Mouse (Mus musculus) liver, embryonic 13.5 days (tissue): Measurements from ENCODE around the gene Rnf141. TPM values are rescaled to one million over a fixed set of nuclear protein-coding genes. Genes with fewer than 3 reads are reported as not detected.

Experiments used
- ATAC-seq: fragments of 200-750 bp; cut with Nextera tagmentation; 2 replicates; pipeline ENCODE4 v1.8.0; 2017; ENCODE audit warnings: low read depth, mild to moderate bottlenecking, moderate number of reproducible peaks, moderate library complexity
- DNase-seq: peaks from one replicate; pipeline ENCODE4 v3.0.0; 2022
- H3K27ac ChIP-seq: fragments of 300-500 bp; sonication (generic); 2 replicates; pipeline ENCODE4 v1.5.1; 2015; ENCODE audit warnings: moderate library complexity, mild to moderate bottlenecking, inconsistent platforms
- H3K27me3 ChIP-seq: fragments of 300-500 bp; sonication (generic); 2 replicates; pipeline ENCODE4 v1.6.1; 2015; ENCODE audit warnings: mild to moderate bottlenecking, inconsistent platforms
- H3K36me3 ChIP-seq: fragments of 300-500 bp; sonication (generic); 2 replicates; pipeline ENCODE4 v1.6.1; 2015; ENCODE audit warnings: mild to moderate bottlenecking, inconsistent platforms
- H3K4me1 ChIP-seq: fragments of 300-500 bp; sonication (generic); replicated peaks from 2 replicates; pipeline ENCODE4 v1.6.1; 2015; ENCODE audit warnings: inconsistent platforms
- H3K4me2 ChIP-seq: fragments of 300-500 bp; sonication (generic); 2 replicates; pipeline ENCODE4 v1.6.1; 2015; ENCODE audit warnings: inconsistent platforms, mild to moderate bottlenecking, moderate library complexity
- H3K4me3 ChIP-seq: fragments of 300-500 bp; sonication (generic); replicated peaks from 2 replicates; pipeline ENCODE4 v1.5.1; 2015; ENCODE audit warnings: mild to moderate bottlenecking, inconsistent platforms
- H3K9ac ChIP-seq: fragments of 300-500 bp; sonication (generic); 2 replicates; pipeline ENCODE4 v1.6.1; 2015; ENCODE audit warnings: mild to moderate bottlenecking, inconsistent platforms
- H3K9me3 ChIP-seq: fragments of 300-500 bp; sonication (generic); replicated peaks from 2 replicates; pipeline ENCODE4 v1.6.1; 2016; ENCODE audit warnings: inconsistent platforms
- WGBS: fragments of 180-500 bp; shearing (Covaris S2); methylation state at CpG from one replicate; pipeline ENCODE4 v1.1.7; 2015; ENCODE audit not compliant: insufficient replicate concordance; 5-methylcytosine and 5-hydroxymethylcytosine counted together
- polyA plus RNA-seq: library from polyadenylated mRNA; unstranded; fragments of >200 nt; fragmentation: Nextera tagmentation; extraction: Ambion mirVana; gene quantifications from 2 replicates; pipeline ENCODE4 v1.2.1, GENCODE M21; 2015

Gene Rnf141
- polyA plus RNA-seq, 1 experiment from 2014 or later: 24.0 TPM

GRCm38 (mm10) chr7:110811529-110811928, 32.7 kb downstream of the Rnf141 start:
- Histone ChIP-seq H3K36me3 (peaks cover 89% of the 10 kb centered on the region), H3K9ac (no peak overlapping the region), H3K4me1 (peaks cover 13% of the 10 kb centered on the region), H3K27ac (no peak overlapping the region), H3K27me3 (no peaks in the 10 kb centered on the region), H3K4me3 (no peak overlapping the region), H3K4me2 (no peak overlapping the region), H3K9me3 (no peaks in the 10 kb centered on the region)
- 76% methylated on average over 5 of the region's 5 CpGs for WGBS
- DNase-seq: no peak
- no peak for ATAC-seq

DNA sequence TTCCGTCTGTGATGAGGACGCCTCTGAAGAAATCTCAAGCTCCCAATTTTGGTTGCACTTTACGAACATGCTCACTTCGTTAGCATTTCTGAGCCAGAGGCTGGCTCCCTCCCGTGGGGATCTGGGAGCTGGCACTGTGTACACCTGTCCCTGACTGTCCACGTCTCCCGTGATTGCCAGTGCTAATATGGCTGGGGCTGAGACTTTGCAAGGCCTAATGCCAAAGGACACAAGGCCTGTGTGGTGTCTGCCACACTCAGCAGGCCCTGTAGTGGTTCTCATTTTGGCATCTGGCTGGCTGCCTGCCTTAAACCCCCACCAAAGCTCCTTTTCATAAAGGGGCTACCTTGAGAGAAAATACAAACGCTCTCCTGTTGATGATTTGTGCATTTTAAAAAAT, 33.3 kb downstream of the Rnf141 start:
- H3K9ac ChIP-seq: no peak overlapping the region
- H3K4me1 ChIP-seq: peaks cover 10% of the 10 kb centered on the region
- no peaks in the 10 kb centered on the region for H3K9me3 ChIP-seq
- DNase-seq: no peak
- ATAC-seq: no peak
- peaks cover 92% of the 10 kb centered on the region for H3K36me3 ChIP-seq
- H3K27me3 ChIP-seq: no peaks in the 10 kb centered on the region
- no peak overlapping the region for H3K27ac ChIP-seq
- WGBS: 89% methylated on average over 8 of the region's 8 CpGs
- H3K4me2 ChIP-seq: no peak overlapping the region
- H3K4me3 ChIP-seq: no peak overlapping the region

DNA sequence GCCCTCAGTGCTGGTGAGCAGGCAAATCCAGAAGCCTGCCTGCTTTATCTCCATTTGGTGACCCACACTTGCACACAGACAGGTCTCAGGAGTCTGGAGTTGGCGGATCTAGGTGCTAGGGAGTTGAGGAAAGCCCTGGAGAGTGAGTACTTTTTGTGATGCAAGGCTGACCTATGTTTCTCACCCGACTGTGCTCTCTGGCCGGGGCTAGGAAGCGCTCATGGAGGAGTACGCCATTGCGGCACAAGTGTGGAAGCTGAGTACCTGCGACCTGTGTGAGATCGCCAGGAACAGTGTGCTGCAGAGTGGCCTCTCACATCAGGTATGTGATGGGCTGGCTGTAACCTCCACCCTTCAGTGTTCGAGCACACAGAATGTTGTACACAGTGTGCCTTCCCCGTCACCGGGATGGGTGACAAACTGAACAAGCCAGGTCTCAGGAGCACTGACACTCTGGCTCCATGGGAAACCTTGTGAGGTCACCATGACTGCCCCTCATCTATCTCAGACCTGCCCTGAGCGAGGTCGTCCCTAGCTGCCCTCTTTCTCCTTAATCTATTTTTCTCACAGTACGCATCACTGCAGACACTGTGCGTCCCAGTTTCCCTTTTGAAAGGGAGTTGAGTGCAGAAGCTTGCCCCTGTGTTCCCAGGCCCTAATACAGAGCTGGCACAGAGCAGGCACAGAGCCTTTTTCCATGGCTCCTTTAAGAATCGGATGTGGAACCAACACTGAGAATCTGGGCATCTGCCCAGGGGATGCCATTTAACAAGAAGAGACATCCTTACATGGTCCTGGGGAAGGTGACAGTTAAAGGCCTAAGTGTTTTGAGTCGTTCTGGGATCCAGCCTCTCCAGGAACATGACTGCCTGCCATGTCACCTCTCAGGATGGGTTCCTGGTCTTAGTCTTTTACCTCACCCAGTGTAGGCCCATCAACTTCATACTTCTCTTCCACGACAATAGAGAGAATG, 34.4 kb downstream of the Rnf141 start:
- Histone ChIP-seq H3K36me3 (peaks cover 93% of the 10 kb centered on the region), H3K27me3 (no peaks in the 10 kb centered on the region), H3K4me2 (no peak overlapping the region), H3K9ac (no peak overlapping the region), H3K9me3 (no peaks in the 10 kb centered on the region), H3K4me1 (peaks cover 10% of the 10 kb centered on the region), H3K4me3 (no peak overlapping the region), H3K27ac (no peak overlapping the region)
- ATAC-seq: no peak
- 86% methylated on average over 18 of the region's 18 CpGs for WGBS
- DNase-seq: no peak

- 81% methylated on average over 3 of the region's 3 CpGs for WGBS
- no peak for ATAC-seq
- H3K9ac ChIP-seq: no peak overlapping the region
- no peak overlapping the region for H3K27ac ChIP-seq
- DNase-seq: no peak
- no peaks in the 10 kb centered on the region for H3K9me3 ChIP-seq
- H3K36me3 ChIP-seq: peaks cover 94% of the 10 kb centered on the region
- H3K27me3 ChIP-seq: no peaks in the 10 kb centered on the region
- peaks cover 4% of the 10 kb centered on the region for H3K4me1 ChIP-seq
- no peak overlapping the region for H3K4me2 ChIP-seq
- no peak overlapping the region for H3K4me3 ChIP-seq
Measured at GRCm38 (mm10) chr7:110808962-110809361, 35.3 kb downstream of the Rnf141 start.

DNA sequence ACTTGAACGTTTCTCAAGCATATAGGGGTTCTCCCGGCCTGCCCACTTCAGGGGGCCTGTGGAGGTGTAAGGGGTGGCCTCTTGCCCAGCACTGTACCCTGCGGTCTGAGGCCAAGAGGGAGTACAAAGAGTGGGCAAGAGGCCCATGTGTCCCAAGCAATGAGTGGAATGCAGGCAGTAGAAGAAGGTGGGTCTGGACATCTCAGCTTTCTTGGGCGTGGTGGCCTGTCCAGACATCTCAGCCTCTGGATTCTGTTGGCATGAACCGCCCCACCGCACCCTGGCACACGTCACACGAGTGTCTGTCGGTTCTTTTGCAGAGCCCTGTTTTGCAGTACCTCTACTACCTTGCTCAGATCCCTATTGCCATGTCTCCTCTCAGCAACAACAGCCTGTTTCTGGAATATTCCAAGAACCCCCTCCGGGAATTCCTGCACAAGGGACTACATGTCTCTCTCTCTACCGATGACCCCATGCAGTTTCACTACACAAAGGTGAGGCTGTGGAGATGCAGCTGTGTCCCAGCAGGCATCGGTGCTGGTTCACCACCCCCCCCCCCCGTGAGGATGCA, 36.7 kb downstream of the Rnf141 start:
- Histone ChIP-seq H3K9ac (no peak overlapping the region), H3K36me3 (peaks cover 96% of the 10 kb centered on the region), H3K4me1 (no peaks in the 10 kb centered on the region), H3K9me3 (no peaks in the 10 kb centered on the region), H3K4me2 (no peak overlapping the region), H3K27ac (no peak overlapping the region), H3K27me3 (no peaks in the 10 kb centered on the region), H3K4me3 (no peak overlapping the region)
- WGBS: 89% methylated on average over 13 of the region's 13 CpGs
- ATAC-seq: no peak
- no peak for DNase-seq

DNA sequence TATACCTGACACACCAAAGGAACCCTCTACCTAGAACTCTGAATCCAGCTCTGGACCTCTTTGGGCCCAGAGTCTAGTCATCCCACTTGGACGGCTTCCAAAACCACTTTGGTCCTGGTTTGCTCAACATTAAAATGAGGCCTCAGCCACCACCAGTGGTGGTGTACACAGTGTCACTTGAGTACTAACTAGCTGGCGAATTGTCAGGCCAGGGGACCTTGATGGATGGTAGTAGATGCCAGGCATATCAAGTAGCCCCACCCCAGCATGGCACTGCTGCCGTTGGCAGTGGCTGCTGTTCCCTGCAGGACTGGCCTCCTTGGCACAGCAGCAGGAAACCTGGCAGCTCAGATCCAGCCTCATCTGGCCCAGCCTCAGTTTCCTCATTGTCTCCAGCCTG, 40.0 kb downstream of the Rnf141 start:
- Histone ChIP-seq H3K9ac (no peak overlapping the region), H3K27me3 (no peaks in the 10 kb centered on the region), H3K4me2 (no peak overlapping the region), H3K4me3 (no peak overlapping the region), H3K27ac (no peak overlapping the region), H3K9me3 (no peaks in the 10 kb centered on the region), H3K36me3 (peaks cover 94% of the 10 kb centered on the region), H3K4me1 (no peaks in the 10 kb centered on the region)
- 90% methylated on average over 3 of the region's 3 CpGs for WGBS
- DNase-seq (no peak), ATAC-seq (no peak)

DNA sequence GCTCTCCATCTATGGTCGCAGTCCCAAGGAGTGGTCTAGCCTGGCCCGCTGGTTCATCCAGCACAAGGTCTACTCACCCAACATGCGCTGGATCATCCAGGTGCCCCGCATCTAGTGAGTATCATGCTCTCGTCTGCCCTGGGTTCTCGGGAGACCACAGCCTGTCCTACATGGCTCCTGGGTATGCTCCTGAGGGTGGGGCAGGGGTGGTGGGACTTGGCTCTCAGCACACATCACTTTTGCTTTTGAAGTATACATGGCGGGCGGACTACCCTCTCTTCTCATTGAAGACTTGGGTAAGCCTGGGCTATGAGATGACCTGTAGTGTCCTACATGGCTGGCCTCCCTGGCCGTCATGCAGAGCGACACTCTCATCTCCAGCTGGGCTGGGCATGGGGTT, 41.1 kb downstream of the Rnf141 start:
- Histone ChIP-seq H3K36me3 (peaks cover 89% of the 10 kb centered on the region), H3K27me3 (no peaks in the 10 kb centered on the region), H3K27ac (no peak overlapping the region), H3K4me2 (no peak overlapping the region), H3K4me1 (no peaks in the 10 kb centered on the region), H3K9me3 (no peaks in the 10 kb centered on the region), H3K4me3 (no peak overlapping the region), H3K9ac (no peak overlapping the region)
- DNase-seq (no peak), ATAC-seq (no peak)
- 96% methylated on average over 10 of the region's 10 CpGs for WGBS

GRCm38 (mm10) chr7:110801028-110801427, 43.2 kb downstream of the Rnf141 start:
- DNase-seq: peak; percentile 66
- peaks cover 92% of the 10 kb centered on the region for H3K36me3 ChIP-seq
- ATAC-seq: peak; percentile 41
- peaks cover 10% of the 10 kb centered on the region for H3K4me1 ChIP-seq
- no peak overlapping the region for H3K4me2 ChIP-seq
- no peak overlapping the region for H3K4me3 ChIP-seq
- no peaks in the 10 kb centered on the region for H3K9me3 ChIP-seq
- WGBS: 2% methylated on average over 4 of the region's 4 CpGs
- H3K27me3 ChIP-seq: no peaks in the 10 kb centered on the region
- no peak overlapping the region for H3K9ac ChIP-seq
- no peak overlapping the region for H3K27ac ChIP-seq

DNA sequence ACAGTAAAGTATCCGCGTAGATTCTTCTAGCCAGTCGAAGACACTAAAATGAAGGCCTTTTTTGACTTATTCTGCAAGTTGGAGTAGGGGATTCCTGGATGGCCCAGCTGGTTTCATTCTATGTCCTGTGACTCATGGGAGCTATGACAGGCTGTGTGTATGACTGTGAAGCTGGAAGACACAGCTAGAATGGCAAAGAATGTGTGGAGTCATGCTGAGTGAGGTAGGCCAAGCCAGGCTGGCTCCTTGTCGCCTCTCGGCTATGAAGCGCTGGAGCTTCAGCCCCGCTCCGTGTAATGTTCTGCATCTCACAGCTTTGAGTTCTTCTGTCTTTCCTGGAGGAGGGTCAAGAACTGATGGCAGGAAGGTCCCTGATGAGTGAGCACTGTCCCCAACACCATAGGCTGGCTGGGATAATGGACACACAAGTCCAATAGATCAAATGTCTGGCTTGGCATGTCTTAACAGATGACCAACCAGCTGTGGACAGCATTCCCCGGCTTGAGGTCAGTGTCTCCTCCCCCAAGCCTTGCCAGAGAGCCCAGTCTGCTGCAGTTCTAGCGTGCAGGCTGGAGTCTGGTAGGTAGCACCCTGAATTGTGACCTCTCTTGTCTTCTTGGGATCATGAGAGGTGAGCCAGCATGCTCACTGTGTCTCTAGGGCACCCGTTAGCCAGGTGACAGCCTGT, 46.4 kb downstream of the Rnf141 start:
- no peak for DNase-seq
- no peak overlapping the region for H3K4me3 ChIP-seq
- no peaks in the 10 kb centered on the region for H3K27me3 ChIP-seq
- H3K4me2 ChIP-seq: no peak overlapping the region
- WGBS: 87% methylated on average over 11 of the region's 11 CpGs
- ATAC-seq: no peak
- no peaks in the 10 kb centered on the region for H3K9me3 ChIP-seq
- H3K9ac ChIP-seq: no peak overlapping the region
- no peak overlapping the region for H3K27ac ChIP-seq
- peaks cover 92% of the 10 kb centered on the region for H3K36me3 ChIP-seq
- peaks cover 12% of the 10 kb centered on the region for H3K4me1 ChIP-seq

GRCm38 (mm10) chr7:110796367-110797051, 47.7 kb downstream of the Rnf141 start:
- Histone ChIP-seq H3K9ac (no peak overlapping the region), H3K36me3 (peaks cover 92% of the 10 kb centered on the region), H3K9me3 (no peaks in the 10 kb centered on the region), H3K27me3 (no peaks in the 10 kb centered on the region), H3K4me3 (no peak overlapping the region), H3K27ac (no peak overlapping the region), H3K4me2 (no peak overlapping the region), H3K4me1 (peaks cover 12% of the 10 kb centered on the region)
- 42% methylated on average over 12 of the region's 12 CpGs for WGBS
- DNase-seq (no peak), ATAC-seq (no peak)

- Histone ChIP-seq H3K27ac (no peak overlapping the region), H3K9me3 (no peaks in the 10 kb centered on the region), H3K27me3 (no peaks in the 10 kb centered on the region), H3K4me1 (peaks cover 16% of the 10 kb centered on the region), H3K36me3 (peaks cover 95% of the 10 kb centered on the region), H3K4me2 (no peak overlapping the region), H3K4me3 (no peak overlapping the region), H3K9ac (no peak overlapping the region)
- DNase-seq (no peak), ATAC-seq (no peak)
- WGBS: 73% methylated on average over 4 of the region's 4 CpGs
Measured at GRCm38 (mm10) chr7:110794722-110795121, 49.5 kb downstream of the Rnf141 start.
